Mouse (Mus musculus) 3T3-L1 (cell line): ENCODE data around the gene Triobp.
A peak's percentile ranks its signal among the peaks of the same experiment; 100 is the strongest.
"Not testable (repeated sequence)": the region's sequence is repeated elsewhere in the genome, so short reads cannot be mapped to it uniquely, and the experiment has no call there.

ENCODE experiments used
- DNase-seq: peaks from one replicate; pipeline ENCODE4 v3.0.0-alpha.2; 2015; ENCODE audit warnings: low read depth, low spot score

Gene Triobp

GRCm38 (mm10) chr15:79030551-79031435 lies 83.3 kb downstream of the Triobp start:
- peak; percentile 95 for DNase-seq

- not testable (repeated sequence) for DNase-seq
Measured at GRCm38 (mm10) chr15:79031908-79032307, 84.4 kb downstream of the Triobp start.

GRCm38 (mm10) chr15:79037913-79038328 lies 90.4 kb downstream of the Triobp start:
- peak; percentile 76 for DNase-seq

GRCm38 (mm10) chr15:79038331-79038730 lies 90.8 kb downstream of the Triobp start:
- DNase-seq = no peak

GRCm38 (mm10) chr15:79038853-79039252 lies 91.3 kb downstream of the Triobp start:
- DNase-seq = peak; percentile 84

GRCm38 (mm10) chr15:79040501-79041416 lies 93.2 kb downstream of the Triobp start:
- DNase-seq = no peak

- DNase-seq = no peak
Measured at GRCm38 (mm10) chr15:79041585-79041984, 94.1 kb downstream of the Triobp start, which contains the start of gene Galr3. TSS of gene Galr3 (plus strand) at chr15:79041885.

GRCm38 (mm10) chr15:79042721-79043491 lies 95.4 kb downstream of the Triobp start:
- no peak for DNase-seq

GRCm38 (mm10) chr15:79044837-79045236 lies 97.3 kb downstream of the Triobp start:
- no peak for DNase-seq

- DNase-seq = no peak
Measured at GRCm38 (mm10) chr15:79048186-79048585, 100.7 kb downstream of the Triobp start.

GRCm38 (mm10) chr15:79050160-79050845 lies 102.8 kb downstream of the Triobp start:
- no peak for DNase-seq

- DNase-seq = no peak
Measured at GRCm38 (mm10) chr15:79050964-79051363, 103.4 kb downstream of the Triobp start.

GRCm38 (mm10) chr15:79051461-79052360 lies 104.2 kb downstream of the Triobp start:
- peak; percentile 48 for DNase-seq

- DNase-seq = no peak
Measured at GRCm38 (mm10) chr15:79052366-79052765, 104.8 kb downstream of the Triobp start.
